Mouse (Mus musculus) R1 (cell line): ENCODE data around the gene Tyw1.
A peak's percentile ranks its signal among the peaks of the same experiment; 100 is the strongest.

ENCODE experiments used
- DNase-seq: peaks from one replicate; pipeline ENCODE4 v3.0.0-alpha.2; 2018; ENCODE audit warnings: low read depth, low spot score

The Tyw1 gene

DNA sequence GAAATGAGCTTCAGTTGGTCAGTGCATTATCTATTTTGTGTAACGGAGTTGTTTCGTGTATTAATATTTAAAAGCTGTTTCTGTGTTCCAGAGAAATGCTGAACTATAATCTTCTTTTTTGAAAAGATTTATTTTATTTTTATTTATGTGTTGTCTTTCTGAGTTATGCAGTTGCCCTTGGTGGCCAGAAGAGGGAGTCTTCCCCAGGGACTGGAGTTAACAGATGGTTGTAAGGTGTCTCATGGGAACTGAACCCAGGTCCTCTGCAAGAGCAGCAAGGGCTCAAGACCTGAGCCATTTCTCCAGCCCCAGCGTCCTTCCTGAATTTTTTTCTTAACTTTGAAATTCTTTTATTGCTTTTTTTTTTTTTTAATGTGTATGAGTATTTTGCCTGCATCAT, 59.5 kb downstream of the Tyw1 start:
- DNase-seq = peak; percentile 54

DNA sequence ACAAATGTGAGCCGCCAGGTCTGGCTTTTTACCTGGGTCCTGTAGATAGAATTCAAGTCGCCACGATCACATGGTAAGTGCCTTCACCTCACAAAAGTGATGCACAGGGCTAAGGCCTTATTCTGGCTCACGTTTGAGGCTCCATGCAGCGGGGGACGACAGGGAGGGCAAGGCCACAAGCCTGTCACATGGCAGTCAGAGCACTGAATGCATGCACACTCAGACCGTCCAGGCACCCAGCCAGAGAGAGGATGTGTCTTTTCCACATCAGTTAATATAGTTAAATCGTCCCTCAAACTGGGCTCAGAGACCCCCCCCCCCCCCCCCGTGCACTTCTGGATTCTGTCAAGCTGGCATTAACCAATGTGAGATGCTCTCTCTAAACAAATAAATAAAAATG, 60.9 kb downstream of the Tyw1 start:
- DNase-seq = no peak

DNA sequence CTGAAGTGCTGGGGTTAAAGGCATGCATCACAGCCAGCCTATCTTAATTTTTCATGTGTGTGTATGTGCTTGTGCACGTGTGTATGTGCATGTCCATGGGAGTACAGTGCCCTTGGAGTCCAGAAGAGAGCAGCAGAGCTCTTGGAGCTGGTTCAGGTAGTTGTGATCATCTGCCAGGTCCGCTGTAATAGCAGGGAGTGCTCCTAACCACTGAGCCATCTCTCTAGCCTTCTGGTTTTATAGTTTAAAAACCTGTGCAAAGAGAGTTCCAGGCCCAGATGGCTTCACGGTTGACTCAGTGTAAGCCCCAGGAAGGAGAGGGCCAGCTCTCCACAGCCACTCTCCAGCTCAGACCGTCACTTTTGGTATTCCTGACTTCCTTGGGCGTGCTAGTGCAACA, 64.4 kb downstream of the Tyw1 start:
- DNase-seq = no peak

DNA sequence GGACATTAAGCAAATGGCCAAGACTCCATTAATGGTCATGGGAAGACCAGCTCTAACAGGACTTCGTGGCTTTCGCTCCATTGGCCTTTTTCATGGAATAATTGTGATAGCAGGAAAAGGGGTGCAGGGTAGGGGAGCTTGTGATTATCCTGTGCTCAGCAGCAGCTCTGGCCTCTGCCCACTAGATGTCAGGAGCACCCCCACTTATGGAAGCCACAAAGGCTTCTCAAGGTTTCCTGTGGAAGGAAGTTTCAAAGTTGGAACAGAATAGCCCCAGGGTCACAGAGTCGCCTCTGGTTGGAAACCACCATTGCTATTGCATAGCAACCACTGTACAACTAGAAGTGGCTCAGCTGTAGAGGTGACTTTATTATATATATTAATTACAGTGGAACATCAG, 65.1 kb downstream of the Tyw1 start:
- DNase-seq = peak; percentile 21

DNA sequence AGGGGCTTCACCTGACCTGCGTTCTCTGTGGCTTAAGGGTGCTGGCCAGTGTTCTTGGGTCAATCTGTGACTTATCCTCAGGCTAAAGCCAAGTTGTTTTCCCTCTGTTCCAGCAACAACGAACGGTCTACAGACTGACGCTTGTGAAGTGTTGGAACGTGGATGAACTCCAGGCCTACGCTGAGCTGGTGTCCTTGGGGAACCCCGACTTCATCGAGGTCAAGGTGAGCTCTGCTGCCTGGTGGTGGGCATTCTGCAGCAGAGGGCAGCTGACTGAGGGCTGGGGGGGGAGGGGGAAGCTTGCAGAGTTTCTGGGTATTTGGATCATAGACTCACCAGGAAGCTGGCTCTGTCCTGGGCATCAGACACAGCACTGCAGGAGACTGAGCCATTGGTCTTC, 70.1 kb downstream of the Tyw1 start:
- no peak for DNase-seq

DNA sequence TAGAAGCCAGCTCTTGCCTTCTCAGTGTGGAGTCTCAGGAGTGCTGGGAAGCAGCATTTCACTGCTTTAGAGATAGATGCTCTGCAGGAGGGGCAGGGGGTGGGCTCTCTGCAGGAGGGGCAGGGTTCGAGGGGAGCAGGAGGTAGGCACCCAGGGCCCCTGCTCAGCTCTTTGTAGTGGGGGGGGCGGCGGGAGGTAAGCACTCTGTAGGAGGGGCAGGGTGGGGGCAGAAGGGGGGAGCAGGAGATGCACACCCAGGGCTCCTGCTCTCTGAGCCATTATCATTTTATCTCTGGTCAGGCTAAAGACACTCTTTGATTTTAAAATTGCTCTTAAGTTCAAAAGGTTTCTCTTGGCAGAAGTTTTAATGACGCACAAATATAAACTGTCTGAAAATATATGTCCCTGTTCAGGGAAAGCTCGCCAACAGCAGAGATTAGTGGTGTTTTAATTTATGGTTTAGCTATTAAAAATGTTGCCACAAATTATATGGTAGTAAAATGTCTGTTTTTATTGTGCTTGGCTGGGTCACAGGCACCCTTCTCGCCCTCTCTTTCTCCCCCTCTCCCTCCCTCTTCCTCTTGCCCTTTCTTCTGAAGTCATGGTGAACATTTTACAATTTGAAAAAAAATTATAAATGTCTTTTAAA, 72.3 kb downstream of the Tyw1 start:
- DNase-seq = no peak

DNA sequence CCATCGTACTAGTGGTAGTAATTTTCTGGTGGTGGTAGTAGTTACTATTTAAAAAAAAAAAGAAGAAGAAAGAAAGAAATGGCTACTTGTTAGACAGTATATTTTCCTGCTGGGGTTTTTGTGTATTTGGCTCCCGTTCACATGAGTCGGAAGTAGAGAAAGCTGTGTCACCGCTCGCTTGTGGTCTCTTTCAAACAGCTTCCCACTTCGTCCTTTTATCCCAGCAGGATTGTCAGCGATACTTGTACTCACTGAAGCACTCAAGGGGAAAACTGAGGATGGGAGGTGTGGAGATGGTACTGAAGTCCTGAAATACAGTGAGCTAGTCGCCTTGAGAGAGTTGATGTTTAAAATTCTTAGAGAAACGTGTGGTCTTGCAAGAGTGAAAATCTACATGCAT, 72.9 kb downstream of the Tyw1 start:
- no peak for DNase-seq

DNA sequence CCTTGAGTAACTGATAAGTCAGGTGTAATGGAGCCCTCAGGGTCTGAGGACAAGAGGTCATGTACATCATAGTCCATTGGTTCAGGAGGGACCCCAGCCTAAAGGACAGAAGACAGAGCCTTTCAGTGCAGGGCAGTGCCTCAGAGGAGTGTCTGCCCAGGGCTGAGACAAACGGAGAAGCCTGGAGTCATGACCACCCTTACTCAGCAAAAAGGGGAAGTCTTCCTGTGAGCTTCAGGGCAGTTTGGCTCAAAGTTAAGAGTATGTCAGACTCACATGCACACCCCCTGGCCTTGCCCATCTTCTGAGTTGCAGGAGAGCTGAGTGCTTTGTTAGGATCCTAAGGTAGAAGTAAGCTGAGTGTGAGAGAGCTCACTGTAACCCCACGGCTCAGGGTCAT, 74.5 kb downstream of the Tyw1 start:
- no peak for DNase-seq

DNA sequence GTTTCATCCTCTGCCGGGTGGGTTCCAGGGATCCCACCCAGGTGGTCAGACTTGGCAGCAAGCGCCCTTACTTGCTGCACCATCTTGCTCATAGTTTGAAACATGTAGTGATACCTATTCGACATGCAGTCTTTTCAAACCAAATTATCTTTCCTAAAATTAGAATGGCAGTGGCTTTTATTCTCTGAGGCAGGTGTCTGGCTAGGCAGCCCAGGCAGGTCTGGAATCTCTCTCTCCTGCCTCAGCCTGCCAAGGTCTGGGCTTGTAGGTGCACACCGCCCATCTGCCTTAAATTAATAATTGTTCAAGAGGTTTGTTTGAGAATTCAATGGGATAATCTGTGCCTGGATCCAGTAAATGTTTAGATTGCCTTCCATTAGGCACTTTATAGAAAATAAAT, 75.4 kb downstream of the Tyw1 start:
- no peak for DNase-seq

DNA sequence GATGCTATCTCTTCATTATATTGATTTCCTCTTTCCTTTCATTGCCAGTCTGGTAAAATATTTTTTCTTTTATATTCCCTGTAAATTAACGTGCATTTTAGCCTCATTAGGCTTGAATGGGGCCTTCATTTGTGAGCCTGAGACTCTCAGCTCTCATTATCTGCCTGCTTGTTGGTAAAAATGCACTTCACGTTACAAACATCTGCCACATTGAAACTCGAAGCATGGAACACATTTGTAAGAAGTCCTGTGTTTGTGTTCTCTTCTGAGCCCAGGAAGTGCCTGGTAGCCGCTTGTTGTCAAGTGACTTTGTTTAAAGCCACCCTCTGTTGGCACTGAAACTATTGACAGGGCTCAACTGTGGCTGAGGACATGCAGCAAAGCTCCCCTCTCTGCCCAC, 75.8 kb downstream of the Tyw1 start:
- DNase-seq = no peak

DNA sequence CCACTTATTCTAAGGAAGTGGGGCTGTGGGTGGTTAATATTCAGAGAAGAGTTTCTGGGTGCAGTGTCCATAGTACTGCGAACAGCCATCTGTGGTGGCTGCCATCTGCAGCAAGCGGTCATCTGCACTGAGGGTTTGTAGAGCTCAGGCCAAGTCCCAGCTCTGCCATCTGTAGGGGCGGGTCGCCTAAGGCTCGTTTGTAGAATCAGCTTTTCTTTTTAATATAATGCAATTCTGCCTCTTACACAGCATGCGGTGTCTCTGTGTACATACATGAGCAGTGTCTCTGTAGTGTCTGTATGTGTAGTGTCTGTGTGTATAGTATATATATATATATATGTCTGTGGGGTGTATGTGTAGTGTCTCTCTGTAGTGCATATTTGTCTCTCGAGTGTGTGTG, 78.1 kb downstream of the Tyw1 start:
- DNase-seq = no peak

DNA sequence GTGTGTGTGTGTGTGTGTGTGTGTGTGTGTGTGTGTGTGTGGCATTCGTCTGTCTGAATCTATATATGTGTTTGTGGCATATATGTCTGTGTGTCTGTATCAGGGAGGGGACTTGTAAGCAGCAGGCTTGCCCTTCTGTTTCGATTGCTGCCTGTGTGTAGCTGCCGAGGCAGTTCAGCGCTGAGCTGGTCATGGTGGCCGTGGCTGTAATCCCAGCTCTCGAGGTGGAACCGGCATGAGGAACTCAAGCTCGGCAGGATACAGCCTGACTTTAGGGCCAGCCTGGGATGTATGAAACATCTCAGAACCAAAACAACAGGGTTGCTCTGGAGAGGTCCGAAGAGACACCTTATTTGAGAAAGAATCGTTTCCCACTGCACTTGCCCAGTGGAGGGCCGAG, 78.6 kb downstream of the Tyw1 start:
- no peak for DNase-seq

DNA sequence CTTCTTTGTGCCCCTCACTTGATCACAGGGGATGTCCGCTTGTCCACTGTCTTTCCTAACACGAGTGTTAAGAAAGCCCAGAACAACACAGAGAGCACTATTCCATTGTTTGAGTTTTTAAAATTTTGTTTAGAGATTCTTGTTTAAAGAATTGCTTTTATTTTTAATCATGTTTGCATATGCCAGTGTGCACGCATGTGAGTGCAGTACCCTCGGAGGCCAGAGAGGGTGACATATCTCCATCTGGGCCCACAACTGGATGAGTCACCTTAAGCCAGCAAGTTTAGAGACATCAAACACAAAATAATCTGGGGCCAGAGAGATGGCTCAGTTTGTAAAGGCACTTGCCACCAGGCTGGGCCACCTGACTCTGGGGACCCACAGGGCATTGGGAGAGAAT, 80.0 kb downstream of the Tyw1 start:
- peak; percentile 31 for DNase-seq

DNA sequence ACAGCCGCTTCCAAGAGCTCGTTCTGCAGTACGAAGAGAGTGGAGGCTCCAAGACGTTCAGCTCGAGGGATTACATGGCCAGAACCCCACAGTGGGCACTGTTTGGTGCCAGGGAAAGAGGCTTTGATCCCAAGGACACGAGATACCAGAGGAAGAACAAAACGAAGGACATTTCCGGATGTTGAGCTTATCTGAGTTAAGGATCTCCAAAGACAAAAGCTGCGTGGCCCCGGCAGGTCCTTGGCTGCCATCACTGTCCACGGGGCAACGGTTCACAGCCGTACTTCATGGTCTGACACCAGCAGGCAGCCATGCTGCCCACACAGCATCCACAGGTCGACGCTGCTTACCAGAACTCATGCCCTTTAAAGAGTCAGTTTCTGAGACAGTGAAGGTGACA, 85.2 kb downstream of the Tyw1 start:
- no peak for DNase-seq

DNA sequence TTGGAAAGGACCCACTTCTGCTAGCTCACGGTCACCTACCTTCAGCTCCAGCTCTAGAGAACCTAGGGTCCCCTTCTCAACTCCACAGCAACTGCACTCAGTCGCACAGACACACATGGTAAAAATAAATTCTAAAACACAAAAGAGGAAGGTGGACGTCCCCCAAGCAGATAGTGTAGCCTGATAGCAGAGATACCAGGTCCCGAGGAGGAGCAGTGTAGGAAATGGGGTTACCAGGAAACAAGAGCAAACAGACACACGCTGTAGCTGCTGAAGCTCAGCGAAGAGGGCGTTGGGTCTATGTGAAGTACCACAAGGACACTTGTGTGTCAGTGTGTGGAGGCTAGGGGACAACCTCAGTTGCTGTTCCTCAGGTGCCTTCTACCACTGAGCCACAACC, 89.6 kb downstream of the Tyw1 start:
- no peak for DNase-seq

DNA sequence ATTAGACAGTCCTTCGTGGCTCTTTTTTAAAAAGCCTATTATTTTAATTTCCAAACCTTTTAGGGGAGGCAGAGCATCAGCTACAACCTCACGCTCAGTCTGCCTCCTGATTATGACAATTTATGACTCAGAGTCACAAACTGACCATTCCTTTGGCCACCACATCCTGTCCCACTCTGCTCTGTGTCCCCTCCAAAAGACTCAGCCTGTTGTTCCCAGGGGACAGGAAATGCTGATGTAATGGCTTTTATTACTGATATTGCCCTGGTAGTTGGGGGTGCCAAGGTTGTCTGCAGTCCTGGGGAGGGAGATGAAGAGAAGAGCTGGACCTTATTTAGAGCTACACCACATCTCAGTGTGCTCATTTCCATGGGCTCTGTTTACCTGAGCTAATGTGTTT, 90.5 kb downstream of the Tyw1 start:
- DNase-seq = no peak

DNA sequence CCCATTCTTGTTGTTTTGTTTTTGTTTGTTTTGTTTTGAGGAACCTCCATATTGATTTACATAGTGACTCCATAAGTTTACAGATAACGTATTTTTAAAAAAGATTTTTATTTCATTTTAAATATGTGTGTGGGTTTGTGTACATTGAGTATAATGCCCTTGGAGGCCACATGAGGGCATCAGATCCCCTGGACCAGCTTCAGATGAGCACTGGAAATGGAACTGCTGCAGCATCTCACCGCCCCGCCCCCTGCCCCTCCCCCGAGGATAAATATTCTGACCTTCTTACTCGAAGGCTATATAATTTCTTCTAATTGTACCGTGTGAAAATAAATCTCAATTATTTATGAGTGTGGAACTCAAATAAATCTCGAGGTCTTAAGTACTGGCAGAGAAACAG, 99.8 kb downstream of the Tyw1 start:
- DNase-seq = no peak

DNA sequence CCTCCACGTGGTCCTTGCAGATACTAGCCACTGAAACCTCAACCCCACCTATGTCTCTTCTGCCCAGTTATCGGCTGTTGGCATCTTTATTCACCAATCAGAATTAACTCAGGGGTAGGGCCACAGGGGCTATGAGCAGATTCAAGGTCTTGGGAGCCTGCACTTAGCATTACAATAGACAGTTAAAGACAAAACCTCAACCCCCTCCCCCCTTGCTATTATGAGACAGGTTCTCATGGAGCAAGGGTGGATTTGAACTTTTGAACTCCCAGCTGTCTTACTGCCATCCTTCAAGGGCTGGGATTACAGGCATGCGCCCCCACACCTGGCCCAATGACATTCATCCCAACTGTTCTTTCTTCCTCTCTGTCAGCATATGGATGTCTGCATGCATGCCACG, 107.7 kb downstream of the Tyw1 start:
- peak; percentile 94 for DNase-seq

DNA sequence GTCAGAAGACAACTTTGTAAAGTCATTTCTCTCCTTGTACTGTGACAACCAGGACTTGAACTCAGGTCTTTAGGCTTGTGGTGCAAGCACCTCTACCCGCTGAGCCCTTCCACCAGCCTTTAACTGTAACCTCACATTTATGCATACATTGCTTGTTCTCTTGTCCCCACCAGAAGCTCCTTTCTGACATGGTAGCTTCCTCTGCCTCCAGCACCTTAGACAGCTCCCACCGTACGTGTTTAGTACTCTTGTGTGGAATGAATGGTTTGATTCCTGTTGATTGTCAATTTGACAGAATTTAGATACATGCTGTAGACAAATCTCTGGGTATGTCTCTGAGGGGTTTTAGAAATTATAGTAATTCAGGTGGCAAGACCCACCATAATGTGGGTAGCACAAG, 108.4 kb downstream of the Tyw1 start:
- DNase-seq = peak; percentile 82

DNA sequence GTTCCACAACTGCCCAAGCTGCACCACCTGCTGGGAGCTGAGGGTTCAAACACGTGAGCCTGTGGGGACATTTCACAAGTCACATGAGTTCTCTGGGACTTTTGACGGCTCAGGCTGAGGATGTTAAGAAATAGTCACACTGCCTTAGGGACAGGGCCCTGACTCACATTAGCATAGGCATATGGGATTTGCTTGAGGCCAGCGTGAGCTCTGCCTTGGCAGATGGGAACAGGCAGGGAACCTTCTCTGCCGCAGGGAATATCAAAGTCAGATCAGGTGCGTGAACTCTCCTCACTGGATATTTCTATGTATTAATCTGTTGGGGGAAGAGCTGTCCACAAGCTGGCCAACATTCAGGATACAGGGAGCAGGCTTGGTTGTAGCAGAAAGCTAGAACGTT, 112.8 kb downstream of the Tyw1 start:
- no peak for DNase-seq

DNA sequence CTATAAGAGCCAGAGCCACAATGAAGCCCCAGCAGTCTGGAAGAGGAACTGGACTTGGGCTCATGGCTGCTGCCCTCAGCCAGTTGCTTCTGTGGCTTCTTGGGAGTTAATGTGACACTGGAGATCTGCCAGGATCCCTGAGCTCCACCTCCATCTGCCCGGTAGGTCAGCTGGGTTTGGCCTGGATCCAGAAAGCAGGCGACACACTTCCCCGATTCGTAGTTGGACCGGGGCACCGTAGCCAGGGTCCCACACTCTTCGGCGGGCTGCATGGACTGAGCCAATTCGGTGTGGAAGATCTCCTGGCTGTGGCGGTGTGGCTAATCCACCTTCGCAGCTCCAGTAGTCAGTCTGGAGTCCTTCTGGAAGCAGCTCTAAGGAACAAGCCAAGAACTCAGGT, 113.8 kb downstream of the Tyw1 start, which contains the start of gene Caln1:
Gene Caln1, plus strand, starts transcription at position 219 of the 400 bp plus-strand sequence.
- no peak for DNase-seq

DNA sequence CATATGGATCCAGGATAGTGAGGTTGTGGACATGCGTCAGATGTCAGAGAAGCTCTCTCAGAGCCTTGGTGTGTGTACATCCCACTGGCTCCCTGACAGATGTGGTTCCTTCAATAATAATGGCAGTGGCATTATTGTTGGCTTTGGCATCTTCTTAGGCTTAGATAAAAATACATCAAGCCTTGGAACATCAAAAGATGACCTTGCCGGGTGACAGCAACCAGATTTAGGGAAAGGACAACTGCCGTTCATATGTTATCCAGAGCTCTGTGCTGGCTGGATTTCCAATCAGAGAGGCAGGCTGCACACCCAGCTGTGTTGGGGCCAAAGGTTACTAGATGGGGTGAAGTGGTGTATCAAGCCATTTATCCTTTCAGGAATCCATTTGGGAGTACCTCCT, 120.0 kb downstream of the Tyw1 start:
- DNase-seq = no peak

DNA sequence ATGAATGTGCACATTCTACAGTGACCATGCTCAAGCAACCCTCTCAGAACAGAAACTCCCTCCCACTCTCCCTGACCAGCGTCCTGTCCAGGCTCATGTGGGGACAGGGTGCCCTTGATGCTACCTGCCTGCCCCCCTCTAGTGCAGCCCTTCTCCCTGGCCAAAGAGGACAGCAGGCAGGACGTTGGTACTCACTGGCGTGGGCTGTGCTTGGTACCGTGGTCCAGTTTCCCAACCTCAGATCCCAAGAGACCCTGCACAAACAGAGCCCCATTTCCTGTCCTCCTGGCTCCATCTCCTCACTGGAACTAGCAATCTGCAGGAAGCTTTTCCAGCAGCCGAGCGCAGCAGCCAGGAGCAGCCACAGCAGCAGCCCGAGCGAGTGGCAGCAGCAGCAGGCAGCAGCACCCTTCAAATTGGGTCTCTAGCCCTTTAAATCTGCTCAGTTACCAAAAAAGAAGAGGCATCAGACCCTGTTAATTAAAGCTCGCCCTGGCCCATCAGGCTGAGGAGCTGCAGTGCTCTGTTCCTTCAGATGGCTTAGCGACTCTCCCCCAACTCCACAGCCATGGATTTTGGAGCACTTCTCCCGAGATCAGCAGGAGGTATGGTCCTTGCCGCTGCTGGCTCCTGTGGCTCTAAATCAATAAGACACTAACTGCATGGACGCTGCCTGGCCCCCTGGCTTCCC, 128.9 kb downstream of the Tyw1 start, which contains the start of gene A330070K13Rik:
Gene A330070K13Rik, minus strand, starts transcription at position 410 of the 691 bp plus-strand sequence.
- no peak for DNase-seq

DNA sequence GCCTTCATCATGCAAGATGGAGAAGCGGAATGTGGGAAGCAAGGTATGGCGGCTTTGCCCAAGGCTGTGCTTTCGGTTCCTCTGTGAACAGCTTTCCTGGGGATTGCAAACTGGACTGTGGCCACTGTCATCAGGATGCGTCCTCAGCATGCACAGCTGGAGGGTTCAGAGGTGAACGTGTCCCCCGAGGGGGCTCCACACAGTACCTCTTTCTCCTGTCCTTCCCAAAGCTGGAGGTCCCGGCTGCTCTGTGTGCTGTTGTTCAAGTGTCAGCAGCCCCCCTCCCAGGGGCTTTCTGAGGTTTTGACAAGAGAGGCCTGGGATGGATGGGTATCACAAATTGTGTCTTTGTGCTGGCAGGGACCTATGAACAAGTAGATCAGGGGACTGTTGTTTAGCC, 131.0 kb downstream of the Tyw1 start:
- DNase-seq = no peak
